ENCODE assay signal across 31 mouse cellular contexts in genomic region chr6:48828976-48829375, GRCm38 (mm10). TPM values are rescaled to one million over a fixed set of nuclear protein-coding genes. Genes with fewer than 3 reads are reported as not detected.
DNase-seq lines count a peak whose midpoint lies in the region; ATAC-seq and TF ChIP-seq lines count a peak whose summit lies in the region.
"Had no signal": no experiment of that assay in that cellular context is flagged by ENCODE, and none has a peak within 500 bp of the region (broad histone marks: within the 10 kb centered on the region; RNA-seq: fewer than 3 reads in every experiment).

No protein-coding gene starts in this region.

- H3K4me2 ChIP-seq in embryonic facial prominence, embryonic 14.5 days (ENCODE audit: low read depth, low read length), result no peak overlapping the region
- no peak overlapping the region for H3K4me2 ChIP-seq in lung, embryonic 14.5 days
- H3K4me2 ChIP-seq in lung, embryonic 16.5 days (ENCODE audit: low read depth, low read length), result no peak overlapping the region
- H3K4me2 ChIP-seq in stomach, postnatal 0 days (replicated peaks; ENCODE audit: low read depth), result no peak overlapping the region
- H3K4me2 ChIP-seq: forebrain, embryonic 12.5 days; heart, embryonic 13.5 days; neural tube, embryonic 15.5 days had no signal

- ATAC-seq in embryonic facial prominence, embryonic 14.5 days (ENCODE audit: low read depth), result no peak
- peak; percentile 44; the same call in 1 of the 2 replicates for ATAC-seq in lung, embryonic 14.5 days (ENCODE audit: insufficient read depth)
- ATAC-seq in lung, embryonic 16.5 days (ENCODE audit: low read depth), result peak; percentile 53; the same call in 1 of the 2 replicates
- ATAC-seq in stomach, postnatal 0 days (ENCODE audit: low FRiP score, low TSS enrichment), result peak; percentile 49
- ATAC-seq: midbrain, embryonic 16.5 days had no signal

- no peak for TF ChIP-seq CTCF in lung, embryonic 14.5 days (IDR thresholded peaks at IDR 0.05; ENCODE audit: low read depth)
- TF ChIP-seq CTCF in stomach, postnatal 0 days (IDR thresholded peaks at IDR 0.05; ENCODE audit: low read depth), result no peak
- TF ChIP-seq CTCF in layer of hippocampus, adult 2 months (conservative IDR thresholded peaks at IDR 0.05), result no peak

- no peaks in the 10 kb centered on the region for H3K27me3 ChIP-seq in embryonic facial prominence, embryonic 14.5 days (replicated peaks; ENCODE audit: control insufficient read depth, insufficient read depth, low read length)
- no peaks in the 10 kb centered on the region for H3K27me3 ChIP-seq in embryonic facial prominence, embryonic 10.5 days (replicated peaks; ENCODE audit: low read depth, poor library complexity, severe bottlenecking)
- H3K27me3 ChIP-seq in lung, embryonic 14.5 days (ENCODE audit: insufficient read depth, low read length), result no peaks in the 10 kb centered on the region
- no peaks in the 10 kb centered on the region for H3K27me3 ChIP-seq in lung, embryonic 16.5 days (ENCODE audit: control insufficient read depth, insufficient read depth, low read depth, low read length)
- no peaks in the 10 kb centered on the region for H3K27me3 ChIP-seq in stomach, postnatal 0 days (ENCODE audit: control insufficient read depth, insufficient read depth, low read length)
- H3K27me3 ChIP-seq: forebrain, embryonic 12.5 days; heart, embryonic 13.5 days; megakaryocyte, embryonic 14.5 days; neural tube, embryonic 15.5 days had no signal

- no peak overlapping the region for H3K9ac ChIP-seq in embryonic facial prominence, embryonic 14.5 days (ENCODE audit: low read depth, low read length)
- H3K9ac ChIP-seq in lung, embryonic 14.5 days, result no peak overlapping the region
- no peak overlapping the region for H3K9ac ChIP-seq in lung, embryonic 16.5 days (ENCODE audit: low read length)
- no peak overlapping the region for H3K9ac ChIP-seq in stomach, postnatal 0 days (ENCODE audit: low read length)
- H3K9ac ChIP-seq: forebrain, embryonic 12.5 days; heart, embryonic 13.5 days; liver, postnatal 0 days; neural tube, embryonic 15.5 days had no signal

- no peak overlapping the region for H3K4me3 ChIP-seq in embryonic facial prominence, embryonic 14.5 days (ENCODE audit: low read depth, low read length)
- H3K4me3 ChIP-seq in embryonic facial prominence, embryonic 10.5 days, result no peak overlapping the region
- no peak overlapping the region for H3K4me3 ChIP-seq in lung, embryonic 14.5 days (ENCODE audit: low read depth, low read length)
- H3K4me3 ChIP-seq in lung, embryonic 16.5 days (ENCODE audit: low read length), result no peak overlapping the region
- H3K4me3 ChIP-seq in stomach, postnatal 0 days (ENCODE audit: low read depth, low read length), result no peak overlapping the region
- no peak overlapping the region for H3K4me3 ChIP-seq in layer of hippocampus, adult 2 months
- H3K4me3 ChIP-seq: forebrain, embryonic 12.5 days; heart, adult 2 months; heart, embryonic 13.5 days; limb, embryonic 10.5 days; megakaryocyte, embryonic 14.5 days; neural tube, embryonic 15.5 days had no signal

- no peaks in the 10 kb centered on the region for H3K9me3 ChIP-seq in embryonic facial prominence, embryonic 14.5 days (ENCODE audit: control insufficient read depth, low read length)
- H3K9me3 ChIP-seq in embryonic facial prominence, embryonic 10.5 days, result no peaks in the 10 kb centered on the region
- H3K9me3 ChIP-seq in lung, embryonic 14.5 days (ENCODE audit: low read depth, low read length), result no peaks in the 10 kb centered on the region
- no peaks in the 10 kb centered on the region for H3K9me3 ChIP-seq in lung, embryonic 16.5 days (ENCODE audit: control insufficient read depth, low read length)
- H3K9me3 ChIP-seq in stomach, postnatal 0 days (ENCODE audit: control insufficient read depth, low read length), result 0 out of 2 replicates have a peak, but pooled peaks cover 5% of the 10 kb centered on the region
- H3K9me3 ChIP-seq: forebrain, embryonic 12.5 days; limb, embryonic 10.5 days; neural tube, embryonic 15.5 days had no signal

- no peak overlapping the region for H3K27ac ChIP-seq in embryonic facial prominence, embryonic 14.5 days (replicated peaks; ENCODE audit: low read depth, low read length)
- no peak overlapping the region for H3K27ac ChIP-seq in embryonic facial prominence, embryonic 10.5 days (replicated peaks)
- H3K27ac ChIP-seq in lung, embryonic 14.5 days (ENCODE audit: low read depth), result no peak overlapping the region
- H3K27ac ChIP-seq in lung, embryonic 16.5 days (ENCODE audit: low read length), result no peak overlapping the region
- no peak overlapping the region; the same call in 1 of the 2 replicates for H3K27ac ChIP-seq in stomach, postnatal 0 days (replicated peaks)
- H3K27ac ChIP-seq in layer of hippocampus, adult 2 months, result no peak overlapping the region
- H3K27ac ChIP-seq: forebrain, embryonic 12.5 days; heart, adult 2 months; heart, embryonic 13.5 days; limb, embryonic 10.5 days; neural tube, embryonic 15.5 days had no signal

- peaks cover 9% of the 10 kb centered on the region for H3K4me1 ChIP-seq in embryonic facial prominence, embryonic 14.5 days (ENCODE audit: control insufficient read depth, insufficient read depth, low read length)
- H3K4me1 ChIP-seq in embryonic facial prominence, embryonic 10.5 days, result peaks cover 7% of the 10 kb centered on the region
- H3K4me1 ChIP-seq in lung, embryonic 14.5 days (ENCODE audit: insufficient read depth), result 0 out of 2 replicates have a peak, but pooled peaks cover 3% of the 10 kb centered on the region
- peaks cover 13% of the 10 kb centered on the region for H3K4me1 ChIP-seq in lung, embryonic 16.5 days (replicated peaks; ENCODE audit: control insufficient read depth, insufficient read depth, low read length)
- peaks cover 9% of the 10 kb centered on the region for H3K4me1 ChIP-seq in stomach, postnatal 0 days (replicated peaks; ENCODE audit: control insufficient read depth, insufficient read depth)
- H3K4me1 ChIP-seq: forebrain, embryonic 12.5 days; neural tube, embryonic 15.5 days had no signal

- TF ChIP-seq EP300 in stomach, postnatal 0 days (optimal IDR thresholded peaks at IDR 0.05), result no peak

- DNase-seq in embryonic facial prominence, embryonic 14.5 days (ENCODE audit: low spot score), result peak; percentile 22
- DNase-seq in embryonic facial prominence, embryonic 10.5 days (ENCODE audit: low spot score), result no peak
- peak; percentile 50 for DNase-seq in lung, embryonic 14.5 days
- no peak for DNase-seq in lung, postnatal 14 days
- no peak for DNase-seq in stomach, postnatal 0 days (ENCODE audit: low spot score)
- no peak for DNase-seq in layer of hippocampus, adult 2 months (ENCODE audit: low spot score in 2 of 2)
- DNase-seq in thymus, postnatal 0 days (ENCODE audit: low spot score), result no peak
- DNase-seq: B cell, adult 2 months; cerebellum, adult 11 months; cerebellum, adult 9-11 months; gastrocnemius, postnatal 36 days; heart, adult 2 months; heart, postnatal 14 days; kidney, adult 2 months; kidney, postnatal 10 days; liver; liver, postnatal 0 days; thymus, postnatal 14 days had no signal

- H3K36me3 ChIP-seq in embryonic facial prominence, embryonic 14.5 days (ENCODE audit: control insufficient read depth, insufficient read depth, low read length), result peaks cover 14% of the 10 kb centered on the region
- peaks cover 13% of the 10 kb centered on the region for H3K36me3 ChIP-seq in embryonic facial prominence, embryonic 10.5 days (replicated peaks)
- H3K36me3 ChIP-seq in lung, embryonic 14.5 days (ENCODE audit: insufficient read depth), result peaks cover 18% of the 10 kb centered on the region
- H3K36me3 ChIP-seq in lung, embryonic 16.5 days (ENCODE audit: control insufficient read depth, insufficient read depth, low read length), result peaks cover 20% of the 10 kb centered on the region
- H3K36me3 ChIP-seq in stomach, postnatal 0 days (ENCODE audit: control insufficient read depth, insufficient read depth, low read length), result peaks cover 10% of the 10 kb centered on the region
- H3K36me3 ChIP-seq: neural tube, embryonic 15.5 days had no signal

- 58% methylated on average over 1 of the region's 1 CpGs for WGBS in embryonic facial prominence, embryonic 14.5 days
- 81% methylated on average over 1 of the region's 1 CpGs for WGBS in embryonic facial prominence, embryonic 10.5 days
- 46% methylated on average over 1 of the region's 1 CpGs for WGBS in lung, embryonic 14.5 days
- whole genome bisulfite sequencing in lung, embryonic 16.5 days, result 40% methylated on average over 1 of the region's 1 CpGs
- 23% methylated on average over 1 of the region's 1 CpGs for WGBS in stomach, postnatal 0 days

RNA-seq across cellular contexts. Expression of gene Tmem176a, which starts 11.7 kb away (rescaled TPM):
- polyA plus RNA-seq in embryonic facial prominence, embryonic 14.5 days (2014; fragmentation: Nextera tagmentation; extraction: Ambion mirVana), result 92.7 and 101 TPM in 2 replicates
- polyA plus RNA-seq in embryonic facial prominence, embryonic 10.5 days (2016; fragmentation: Nextera tagmentation; extraction: Ambion mirVana), result 14.2 and 21.0 TPM in 2 replicates
- 213 and 226 TPM in 2 replicates for polyA plus RNA-seq in lung, embryonic 14.5 days (2014; fragmentation: Nextera tagmentation; extraction: Ambion mirVana)
- polyA plus RNA-seq in lung, embryonic 16.5 days (2015; fragmentation: Nextera tagmentation; extraction: Ambion mirVana), result 242 and 258 TPM in 2 replicates
- 131 and 134 TPM in 2 replicates for polyA plus RNA-seq in stomach, postnatal 0 days (2015; fragmentation: Nextera tagmentation; extraction: Ambion mirVana)
- total RNA-seq in layer of hippocampus, adult 2 months (2021), result 10 to 100 TPM; 26.0 to 30.7 TPM
- polyA plus RNA-seq in thymus, postnatal 0 days (2015; fragmentation: Nextera tagmentation; extraction: Ambion mirVana), result 129 and 134 TPM in 2 replicates

RNA-seq across cellular contexts. Expression of gene Tmem176b, which starts 12.3 kb away (rescaled TPM):
- 244 and 254 TPM in 2 replicates for polyA plus RNA-seq in embryonic facial prominence, embryonic 14.5 days (2014; fragmentation: Nextera tagmentation; extraction: Ambion mirVana)
- polyA plus RNA-seq in embryonic facial prominence, embryonic 10.5 days (2016; fragmentation: Nextera tagmentation; extraction: Ambion mirVana), result 38.1 and 54.6 TPM in 2 replicates
- polyA plus RNA-seq in lung, embryonic 14.5 days (2014; fragmentation: Nextera tagmentation; extraction: Ambion mirVana), result 387 and 409 TPM in 2 replicates
- 450 and 479 TPM in 2 replicates for polyA plus RNA-seq in lung, embryonic 16.5 days (2015; fragmentation: Nextera tagmentation; extraction: Ambion mirVana)
- polyA plus RNA-seq in stomach, postnatal 0 days (2015; fragmentation: Nextera tagmentation; extraction: Ambion mirVana), result 245 and 254 TPM in 2 replicates
- total RNA-seq in layer of hippocampus, adult 2 months (2021), result 10 to 100 TPM; 51.4 to 57.1 TPM
- polyA plus RNA-seq in thymus, postnatal 0 days (2015; fragmentation: Nextera tagmentation; extraction: Ambion mirVana), result 304 TPM in 2 replicates

RNA-seq across cellular contexts. Expression of gene Aoc1, which starts 43.7 kb away (rescaled TPM):
- 0.08 TPM in 1 of 2 replicates, not detected in the other for polyA plus RNA-seq in embryonic facial prominence, embryonic 14.5 days (2014; fragmentation: Nextera tagmentation; extraction: Ambion mirVana)
- 0.07 TPM in 1 of 2 replicates, not detected in the other for polyA plus RNA-seq in embryonic facial prominence, embryonic 10.5 days (2016; fragmentation: Nextera tagmentation; extraction: Ambion mirVana)
- polyA plus RNA-seq in lung, embryonic 14.5 days (2014; fragmentation: Nextera tagmentation; extraction: Ambion mirVana), result not detected in 2 replicates
- 0.30 TPM in 1 of 2 replicates, not detected in the other for polyA plus RNA-seq in lung, embryonic 16.5 days (2015; fragmentation: Nextera tagmentation; extraction: Ambion mirVana)
- not detected in 2 replicates for polyA plus RNA-seq in stomach, postnatal 0 days (2015; fragmentation: Nextera tagmentation; extraction: Ambion mirVana)
- not detected for total RNA-seq in layer of hippocampus, adult 2 months (2021)
- 0.66 and 0.86 TPM in 2 replicates for polyA plus RNA-seq in thymus, postnatal 0 days (2015; fragmentation: Nextera tagmentation; extraction: Ambion mirVana)
- total RNA-seq: gastrocnemius, adult 18-20 months; gastrocnemius, postnatal 36 days; heart, adult 2 months; heart, postnatal 14 days; layer of hippocampus, postnatal 14 days; left cerebral cortex, adult 8-10 months; MEL had no signal
- polyA plus RNA-seq: embryonic facial prominence, embryonic 11.5 days; forebrain, embryonic 12.5 days; heart, embryonic 13.5 days; hindbrain, embryonic 11.5 days; limb, embryonic 10.5 days; midbrain, embryonic 16.5 days; neural tube, embryonic 15.5 days had no signal

RNA-seq across cellular contexts. Expression of gene Gimap3, which starts 58.3 kb away (rescaled TPM):
- polyA plus RNA-seq in embryonic facial prominence, embryonic 14.5 days (2014; fragmentation: Nextera tagmentation; extraction: Ambion mirVana), result not detected in 2 replicates
- polyA plus RNA-seq in embryonic facial prominence, embryonic 10.5 days (2016; fragmentation: Nextera tagmentation; extraction: Ambion mirVana), result not detected in 2 replicates
- polyA plus RNA-seq in lung, embryonic 14.5 days (2014; fragmentation: Nextera tagmentation; extraction: Ambion mirVana), result not detected in 2 replicates
- polyA plus RNA-seq in lung, embryonic 16.5 days (2015; fragmentation: Nextera tagmentation; extraction: Ambion mirVana), result 0.08 and 0.10 TPM in 2 replicates
- polyA plus RNA-seq in stomach, postnatal 0 days (2015; fragmentation: Nextera tagmentation; extraction: Ambion mirVana), result 0.07 and 0.10 TPM in 2 replicates
- not detected for total RNA-seq in layer of hippocampus, adult 2 months (2021)
- polyA plus RNA-seq in thymus, postnatal 0 days (2015; fragmentation: Nextera tagmentation; extraction: Ambion mirVana), result 3.6 and 5.3 TPM in 2 replicates
- total RNA-seq: gastrocnemius, postnatal 36 days; layer of hippocampus, postnatal 14 days; left cerebral cortex, adult 8-10 months; MEL had no signal
- polyA plus RNA-seq: embryonic facial prominence, embryonic 11.5 days; forebrain, embryonic 12.5 days; heart, embryonic 13.5 days; limb, embryonic 10.5 days; midbrain, embryonic 16.5 days; neural tube, embryonic 15.5 days had no signal

Comparison
In these comparisons a context has a peak if more than half of its experiments do, and no peak if none do; other contexts are left out.
1. DNase-seq: peak in embryonic facial prominence, embryonic 14.5 days (single experiment) and lung, embryonic 14.5 days (single experiment); none in embryonic facial prominence, embryonic 10.5 days (single experiment), lung, postnatal 14 days (single experiment), stomach, postnatal 0 days (single experiment), layer of hippocampus, adult 2 months (0 of 2) and thymus, postnatal 0 days (single experiment).